Mouse (Mus musculus) midbrain, embryonic 14.5 days (tissue): ENCODE data around the gene Celsr3. TPM values are rescaled to one million over a fixed set of nuclear protein-coding genes. Genes with fewer than 3 reads are reported as not detected.

Experiments
- ATAC-seq: fragments of 200-750 bp; cut with Nextera tagmentation; 2 replicates; pipeline ENCODE4 v1.8.0; 2017; ENCODE audit warnings: moderate number of reproducible peaks, moderate library complexity; ENCODE audit not compliant: low FRiP score, low TSS enrichment
- DNase-seq: peaks from one replicate; pipeline ENCODE4 v3.0.0-alpha.2; 2015
- H3K27ac ChIP-seq: fragments of 300-500 bp; sonication (generic); replicated peaks from 2 replicates; pipeline ENCODE4 v1.5.1; 2014; ENCODE audit warnings: mild to moderate bottlenecking, low read depth, low read length, moderate library complexity
- H3K27me3 ChIP-seq: fragments of 300-500 bp; sonication (generic); 2 replicates; pipeline ENCODE4 v1.6.1; 2014; ENCODE audit warnings: low read length, control low read depth, mixed read lengths; ENCODE audit not compliant: control insufficient read depth, insufficient read depth
- H3K36me3 ChIP-seq: fragments of 300-500 bp; sonication (generic); 2 replicates; pipeline ENCODE4 v1.6.1; 2014; ENCODE audit warnings: low read length, control low read depth; ENCODE audit not compliant: control insufficient read depth, insufficient read depth
- H3K4me1 ChIP-seq: fragments of 300-500 bp; sonication (generic); 2 replicates; pipeline ENCODE4 v1.6.1; 2014; ENCODE audit warnings: mild to moderate bottlenecking, antibody characterized with exemption, low read length, control low read depth; ENCODE audit not compliant: control insufficient read depth, insufficient read depth
- H3K4me2 ChIP-seq: fragments of 300-500 bp; sonication (generic); 2 replicates; pipeline ENCODE4 v1.6.1; 2014; ENCODE audit warnings: mild to moderate bottlenecking, low read length, moderate library complexity
- H3K4me3 ChIP-seq: fragments of 300-500 bp; sonication (generic); replicated peaks from 2 replicates; pipeline ENCODE4 v1.5.1; 2014; ENCODE audit warnings: low read depth, low read length
- H3K9ac ChIP-seq: fragments of 300-500 bp; sonication (generic); replicated peaks from 2 replicates; pipeline ENCODE4 v1.6.1; 2014; ENCODE audit warnings: mild to moderate bottlenecking, low read length, moderate library complexity
- H3K9me3 ChIP-seq: fragments of 300-500 bp; sonication (generic); 2 replicates; pipeline ENCODE4 v1.6.1; 2016; ENCODE audit warnings: low read length, control low read depth, mixed read lengths; ENCODE audit not compliant: control insufficient read depth
- WGBS: fragments of 180-500 bp; shearing (Covaris S2); extraction: QIAGEN DNeasy Blood & Tissue Kit; methylation state at CpG from one replicate; pipeline ENCODE4 v1.1.7; 2014; 5-methylcytosine and 5-hydroxymethylcytosine counted together
- polyA plus RNA-seq: library from polyadenylated mRNA; unstranded; fragments of >200 nt; fragmentation: Nextera tagmentation; extraction: Ambion mirVana; gene quantifications from 2 replicates; pipeline ENCODE4 v1.2.1, GENCODE M21; 2014

Celsr3 gene
- polyA plus RNA-seq, 1 experiment from 2014 or later = 19.5 TPM

- peaks cover 23% of the 10 kb centered on the region for H3K4me1 ChIP-seq
- H3K9ac ChIP-seq = no peak overlapping the region
- H3K27ac ChIP-seq = no peak overlapping the region
- no peaks in the 10 kb centered on the region for H3K27me3 ChIP-seq
- ATAC-seq (no peak), DNase-seq (no peak)
- WGBS = 85% methylated on average over 5 of the region's 5 CpGs
- H3K9me3 ChIP-seq = no peaks in the 10 kb centered on the region
- peaks cover 75% of the 10 kb centered on the region for H3K36me3 ChIP-seq
- H3K4me3 ChIP-seq = no peak overlapping the region
- H3K4me2 ChIP-seq = no peak overlapping the region
Measured at GRCm38 (mm10) chr9:108798508-108799075, 27.5 kb upstream of the Celsr3 start.

- no peak overlapping the region for H3K27ac ChIP-seq
- H3K4me3 ChIP-seq = no peak overlapping the region
- 93% methylated on average over 3 of the region's 3 CpGs for WGBS
- no peak for DNase-seq
- H3K4me1 ChIP-seq = peaks cover 17% of the 10 kb centered on the region
- ATAC-seq = no peak
- H3K9ac ChIP-seq = no peak overlapping the region
- peaks cover 84% of the 10 kb centered on the region for H3K36me3 ChIP-seq
- H3K4me2 ChIP-seq = no peak overlapping the region
- no peaks in the 10 kb centered on the region for H3K9me3 ChIP-seq
- H3K27me3 ChIP-seq = no peaks in the 10 kb centered on the region
Measured at GRCm38 (mm10) chr9:108799564-108799963, 26.6 kb upstream of the Celsr3 start.

GRCm38 (mm10) chr9:108805768-108806167 lies 20.4 kb upstream of the Celsr3 start:
- no peaks in the 10 kb centered on the region for H3K27me3 ChIP-seq
- no peak overlapping the region for H3K4me3 ChIP-seq
- H3K9me3 ChIP-seq = no peaks in the 10 kb centered on the region
- no peak overlapping the region for H3K4me2 ChIP-seq
- WGBS = 89% methylated on average over 8 of the region's 8 CpGs
- peaks cover 8% of the 10 kb centered on the region for H3K4me1 ChIP-seq
- ATAC-seq (no peak), DNase-seq (no peak)
- H3K36me3 ChIP-seq = peaks cover 71% of the 10 kb centered on the region
- no peak overlapping the region for H3K9ac ChIP-seq
- H3K27ac ChIP-seq = no peak overlapping the region

GRCm38 (mm10) chr9:108806379-108806778 lies 19.7 kb upstream of the Celsr3 start:
- Histone ChIP-seq H3K27ac (no peak overlapping the region), H3K4me1 (peaks cover 8% of the 10 kb centered on the region), H3K27me3 (no peaks in the 10 kb centered on the region), H3K9ac (no peak overlapping the region), H3K4me3 (no peak overlapping the region), H3K9me3 (no peaks in the 10 kb centered on the region), H3K4me2 (no peak overlapping the region), H3K36me3 (peaks cover 69% of the 10 kb centered on the region)
- ATAC-seq (no peak), DNase-seq (no peak)

GRCm38 (mm10) chr9:108806831-108807230 lies 19.3 kb upstream of the Celsr3 start:
- H3K4me3 ChIP-seq = no peak overlapping the region
- no peak overlapping the region for H3K27ac ChIP-seq
- WGBS = 92% methylated on average over 1 of the region's 1 CpGs
- no peaks in the 10 kb centered on the region for H3K9me3 ChIP-seq
- H3K4me2 ChIP-seq = no peak overlapping the region
- peaks cover 8% of the 10 kb centered on the region for H3K4me1 ChIP-seq
- no peak overlapping the region for H3K9ac ChIP-seq
- peaks cover 69% of the 10 kb centered on the region for H3K36me3 ChIP-seq
- no peak for ATAC-seq
- no peak for DNase-seq
- no peaks in the 10 kb centered on the region for H3K27me3 ChIP-seq

- ATAC-seq (peak; percentile 29; the same call in 1 of the 2 replicates), DNase-seq (no peak)
- H3K36me3 ChIP-seq = peaks cover 69% of the 10 kb centered on the region
- no peaks in the 10 kb centered on the region for H3K9me3 ChIP-seq
- 76% methylated on average over 5 of the region's 5 CpGs for WGBS
- H3K4me2 ChIP-seq = no peak overlapping the region
- H3K4me1 ChIP-seq = peaks cover 8% of the 10 kb centered on the region
- H3K27me3 ChIP-seq = no peaks in the 10 kb centered on the region
- 0 out of 2 replicates have a peak overlapping the region, but pooled peaks have one; percentile 72 for H3K27ac ChIP-seq
- no peak overlapping the region for H3K9ac ChIP-seq
- H3K4me3 ChIP-seq = peak overlapping the region; percentile 85
Measured at GRCm38 (mm10) chr9:108807674-108808073, 18.4 kb upstream of the Celsr3 start.

GRCm38 (mm10) chr9:108808163-108808665 lies 17.9 kb upstream of the Celsr3 start, which contains the start of gene Nckipsd:
Gene Nckipsd (plus strand): TSS chr9:108808368.
- H3K4me2 ChIP-seq = peak within 1 kb of the TSS; percentile 90
- WGBS = under 1% methylated on average over 59 of the region's 62 CpGs
- H3K36me3 ChIP-seq = peaks cover 69% of the 10 kb centered on the region
- H3K27me3 ChIP-seq = no peaks in the 10 kb centered on the region
- peak within 1 kb of the TSS; percentile 88 for H3K9ac ChIP-seq
- peak within 1 kb of the TSS; percentile 72 for H3K27ac ChIP-seq
- peak; percentile 86 for ATAC-seq
- DNase-seq = peak; percentile 98
- H3K4me3 ChIP-seq = peak within 1 kb of the TSS; percentile 85
- peaks cover 8% of the 10 kb centered on the region for H3K4me1 ChIP-seq
- H3K9me3 ChIP-seq = no peaks in the 10 kb centered on the region

- WGBS = 70% methylated on average over 5 of the region's 5 CpGs
- Histone ChIP-seq H3K4me1 (peaks cover 8% of the 10 kb centered on the region), H3K9ac (peak overlapping the region; percentile 88), H3K36me3 (peaks cover 69% of the 10 kb centered on the region), H3K9me3 (no peaks in the 10 kb centered on the region), H3K27ac (no peak overlapping the region), H3K4me3 (peak overlapping the region; percentile 85), H3K4me2 (peak overlapping the region; percentile 90), H3K27me3 (no peaks in the 10 kb centered on the region)
- ATAC-seq = no peak
- DNase-seq = no peak
Measured at GRCm38 (mm10) chr9:108809188-108809587, 16.9 kb upstream of the Celsr3 start.

GRCm38 (mm10) chr9:108809723-108810122 lies 16.4 kb upstream of the Celsr3 start:
- Histone ChIP-seq H3K9ac (no peak overlapping the region), H3K27ac (no peak overlapping the region), H3K9me3 (no peaks in the 10 kb centered on the region), H3K4me2 (no peak overlapping the region), H3K36me3 (peaks cover 69% of the 10 kb centered on the region), H3K4me3 (no peak overlapping the region), H3K27me3 (no peaks in the 10 kb centered on the region), H3K4me1 (peaks cover 8% of the 10 kb centered on the region)
- ATAC-seq (no peak), DNase-seq (no peak)
- WGBS = 94% methylated on average over 6 of the region's 6 CpGs
